Mouse (Mus musculus): ENCODE results near the gene Myo16.

- TF ChIP-seq EP300 (IDR thresholded peaks at IDR 0.05; ENCODE audit: low read depth) (no peak), CTCF (IDR thresholded peaks at IDR 0.05; ENCODE audit: low read depth) (no peak)
Measured at GRCm38 (mm10) chr8:10548003-10548584, 394.4 kb downstream of the Myo16 start.
